In the genomic region with DNA sequence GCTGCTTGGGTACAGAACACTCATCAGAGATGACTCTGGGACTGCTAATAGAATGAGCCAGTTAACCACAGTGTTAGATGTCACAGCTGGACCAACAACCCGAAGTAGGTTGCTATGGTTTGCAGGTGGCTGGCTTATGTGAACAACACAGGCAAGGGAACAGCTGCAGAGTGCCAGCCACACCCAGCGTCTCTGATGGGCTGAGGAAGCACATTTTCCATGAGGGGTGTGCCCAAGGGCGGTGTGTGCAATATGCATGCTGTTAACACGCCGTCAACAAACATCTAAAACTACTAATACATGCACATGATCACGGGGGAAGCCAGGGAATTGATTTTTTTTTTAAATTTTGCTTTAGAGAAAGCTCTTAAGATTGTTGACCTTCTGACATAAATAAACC, we compare ENCODE assay signal across 9 mouse cellular contexts.
DNase-seq lines count a peak whose midpoint lies in the region; ATAC-seq lines count a peak whose summit lies in the region.
"Had no signal": no experiment of that assay in that cellular context is flagged by ENCODE, and none has a peak within 500 bp of the region (broad histone marks: within the 10 kb centered on the region; RNA-seq: fewer than 3 reads in every experiment).

No protein-coding gene starts in this region.

- no peaks in the 10 kb centered on the region for H3K27me3 ChIP-seq in kidney, embryonic 14.5 days (ENCODE audit: control insufficient read depth, insufficient read depth, low read length)

- H3K27ac ChIP-seq in kidney, embryonic 14.5 days (ENCODE audit: low read depth, low read length), result no peak overlapping the region

- peak; percentile 52; the same call in 1 of the 2 replicates for ATAC-seq in kidney, embryonic 14.5 days (ENCODE audit: low FRiP score, low TSS enrichment)
- peak; percentile 76 for ATAC-seq in megakaryocyte-erythroid progenitor cell, adult 5-6 weeks (replicated peaks; ENCODE audit: low FRiP score, low TSS enrichment, poor library complexity, severe bottlenecking)
- no peak for ATAC-seq in activated CD4-positive, CD25-positive, alpha-beta regulatory T cell, adult 4 months

- no peaks in the 10 kb centered on the region for H3K4me1 ChIP-seq in kidney, embryonic 14.5 days (ENCODE audit: control insufficient read depth, insufficient read depth, low read length)

- H3K4me2 ChIP-seq in kidney, embryonic 14.5 days (replicated peaks; ENCODE audit: low read depth, low read length), result no peak overlapping the region

- no peaks in the 10 kb centered on the region; the same call in 1 of the 2 replicates for H3K36me3 ChIP-seq in kidney, embryonic 14.5 days (ENCODE audit: control insufficient read depth, insufficient read depth, low read length)

- no peak overlapping the region for H3K9ac ChIP-seq in kidney, embryonic 14.5 days (ENCODE audit: low read depth, low read length)

- no peak overlapping the region for H3K4me3 ChIP-seq in kidney, embryonic 14.5 days (ENCODE audit: low read length)

- DNase-seq in kidney, postnatal 14 days, result no peak
- DNase-seq in gastrocnemius, postnatal 25 days, result peak; percentile 62
- peak; percentile 83 for DNase-seq in thymus, postnatal 25 days
- no peak for DNase-seq in left cerebral cortex, adult 18-20 months (ENCODE audit: low spot score in 2 of 2)
- DNase-seq in left cerebral cortex, adult 11 months (ENCODE audit: low spot score), result no peak
- DNase-seq: heart, postnatal 4 days had no signal

- H3K9me3 ChIP-seq in kidney, embryonic 14.5 days (ENCODE audit: control insufficient read depth, low read length), result no peaks in the 10 kb centered on the region

- WGBS in kidney, embryonic 14.5 days, result 82% methylated on average over 6 of the region's 6 CpGs

Comparison
In these comparisons a context has a peak if more than half of its experiments do, and no peak if none do; other contexts are left out.
1. DNase-seq: peak in gastrocnemius, postnatal 25 days (single experiment) and thymus, postnatal 25 days (single experiment); none in kidney, postnatal 14 days (single experiment), left cerebral cortex, adult 18-20 months (0 of 2) and left cerebral cortex, adult 11 months (single experiment).